Mouse (Mus musculus) heart, adult 2 months (tissue): ENCODE data around the gene Nploc4. TPM values are rescaled to one million over a fixed set of nuclear protein-coding genes. Genes with fewer than 3 reads are reported as not detected.

Experiments used
- DNase-seq, 2 experiments: peaks; one replicate each; pipeline ENCODE4 v3.0.0; 2021
- H3K27ac ChIP-seq: fragments of 200-600 bp; 2 replicates; pipeline ENCODE4 v1.8.1; 2022
- H3K27me3 ChIP-seq: fragments of 200-500 bp; 2 replicates; pipeline ENCODE4 v1.6.1; 2012; ENCODE audit warnings: mild to moderate bottlenecking, low read length, inconsistent platforms, mixed read lengths; ENCODE audit not compliant: control insufficient read depth, insufficient read depth
- H3K36me3 ChIP-seq: fragments of 200-500 bp; 2 replicates; pipeline ENCODE4 v1.6.1; 2012; ENCODE audit warnings: low read length, inconsistent platforms; ENCODE audit not compliant: control insufficient read depth, insufficient read depth
- H3K4me1 ChIP-seq: fragments of 200-500 bp; 2 replicates; pipeline ENCODE4 v1.6.1; 2011; ENCODE audit warnings: low read length; ENCODE audit not compliant: control insufficient read depth, insufficient read depth
- H3K4me3 ChIP-seq: fragments of 200-600 bp; 2 replicates; pipeline ENCODE4 v1.8.1; 2022
- H3K79me2 ChIP-seq: fragments of 200-500 bp; replicated peaks from 2 replicates; pipeline ENCODE4 v1.6.1; 2012; ENCODE audit warnings: mild to moderate bottlenecking, inconsistent platforms, low read length, moderate library complexity, mixed read lengths; ENCODE audit not compliant: control insufficient read depth, insufficient read depth
- H3K9ac ChIP-seq: fragments of 200-500 bp; 2 replicates; pipeline ENCODE4 v1.6.1; 2012; ENCODE audit warnings: low read depth, mild to moderate bottlenecking, control low read depth, inconsistent platforms, low read length, mixed read lengths
- CTCF ChIP-seq: fragments of 200-600 bp; IDR thresholded peaks from 2 replicates; pipeline ENCODE4 v1.8.1; 2022; ENCODE audit warnings: antibody characterized with exemption, mild to moderate bottlenecking, moderate library complexity
- EP300 ChIP-seq: fragments of 200-500 bp; IDR thresholded peaks from 2 replicates; pipeline ENCODE4 v1.6.1; 2011; ENCODE audit warnings: low read depth, low read length, control low read depth; ENCODE audit not compliant: insufficient read depth
- POLR2A ChIP-seq: fragments of 200-500 bp; IDR thresholded peaks from 2 replicates; pipeline ENCODE4 v1.6.1; 2011; ENCODE audit warnings: mild to moderate bottlenecking, low read depth, low read length, control low read depth; ENCODE audit not compliant: insufficient read depth
- WGBS: fragments of 180-500 bp; shearing (Covaris S2); methylation state at CpG from one replicate; pipeline ENCODE4 v1.1.7; 2018; 5-methylcytosine and 5-hydroxymethylcytosine counted together
- intact Hi-C: fragments of 180-260 bp; cut with DNase I; formaldehyde crosslinking; loops from one replicate; pipeline ENCODE4 v1.15.1; 2025
- polyA plus RNA-seq: library from polyadenylated mRNA; depleted of rRNA; stranded (reverse); fragments of >200 nt; gene quantifications from 2 replicates; pipeline ENCODE4 v1.2.3, GENCODE M21; 2012
- total RNA-seq, 2 experiments: library from RNA; stranded (reverse); gene quantifications; 2 replicates each; pipeline ENCODE4 v1.2.3; 2021

Nploc4 gene
- total and polyA plus RNA-seq, 3 experiments, result 36.6 to 58.4 (median 54.8) TPM

DNA sequence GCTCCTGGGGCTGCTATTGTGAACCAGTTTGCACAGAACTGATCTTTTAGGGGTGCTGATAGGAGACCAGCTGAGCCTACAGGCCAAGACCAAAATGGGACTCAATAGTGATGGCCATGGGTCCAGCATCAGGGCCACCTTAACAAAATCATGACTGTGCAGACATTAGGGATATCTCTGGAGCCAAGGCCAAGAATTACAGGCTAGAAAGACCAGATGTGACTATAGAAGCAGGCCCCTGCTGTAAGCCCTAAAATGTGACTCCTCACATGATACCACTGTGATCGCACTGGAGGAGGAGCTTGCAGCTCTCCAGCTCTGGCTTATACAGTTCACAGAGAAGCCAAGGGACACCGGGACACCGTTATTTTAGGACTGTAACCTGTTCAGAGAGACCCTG lies 4.8 kb upstream of the Nploc4 start, which contains the start of gene Tspan10:
Tspan10 (plus strand) TSS at position 301 of the 400 bp plus-strand sequence.
- H3K4me1 ChIP-seq, result peaks cover 1% of the 10 kb centered on the region; the same call in 1 of the 2 replicates
- WGBS, result 86% methylated on average over 3 of the region's 3 CpGs
- H3K27ac ChIP-seq, result no peak within 1 kb of the TSS
- H3K9ac ChIP-seq, result no peak within 1 kb of the TSS
- no peaks in the 10 kb centered on the region for H3K27me3 ChIP-seq
- TF ChIP-seq EP300 (no peak), CTCF (no peak), POLR2A (no peak)
- no peak for DNase-seq
- intact Hi-C loops, result no loop called here
- no peaks in the 10 kb centered on the region for H3K36me3 ChIP-seq
- H3K4me3 ChIP-seq, result no peak within 1 kb of the TSS
- no peaks in the 10 kb centered on the region for H3K79me2 ChIP-seq

DNA sequence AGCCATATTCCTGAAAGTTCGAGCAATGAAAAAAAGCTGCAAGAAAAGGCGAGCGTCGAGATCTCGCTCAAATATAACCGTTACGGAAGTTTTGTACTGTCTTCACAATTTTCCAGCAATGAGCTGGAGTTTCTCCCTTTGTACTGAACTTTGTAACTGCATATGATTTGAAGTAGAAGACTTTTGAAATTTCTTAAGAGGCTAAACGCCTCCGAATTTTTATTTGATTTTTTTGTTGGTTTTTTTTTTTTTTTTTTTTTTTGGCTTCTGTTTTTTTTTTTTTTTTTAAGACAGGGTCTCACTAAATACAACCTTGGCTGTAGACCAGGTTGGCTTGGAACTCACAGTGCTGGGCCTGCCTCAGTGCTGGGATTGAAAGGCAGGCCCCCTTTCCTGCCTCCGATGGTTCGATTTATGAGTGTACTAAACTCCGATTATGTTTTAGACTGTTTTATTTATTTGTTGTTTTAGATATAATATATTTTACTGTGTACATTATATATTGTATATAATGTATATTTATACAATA lies 413 bp upstream of the Nploc4 start:
- TF ChIP-seq EP300 (0 out of 2 replicates have a peak, but pooled peaks have one; percentile 2), CTCF (no peak)
- peaks cover 7% of the 10 kb centered on the region for H3K36me3 ChIP-seq
- H3K79me2 ChIP-seq, result peaks cover 9% of the 10 kb centered on the region
- H3K4me3 ChIP-seq, result peak overlapping the region; percentile 80
- H3K9ac ChIP-seq, result peak overlapping the region; percentile 74
- peak overlapping the region; percentile 89 for H3K27ac ChIP-seq
- no peaks in the 10 kb centered on the region for H3K27me3 ChIP-seq
- intact Hi-C loops, result loop anchor here (2.0 kb wide), 1 partner anchor 19 kb away; no protein-coding TSS in a partner anchor
- 24% methylated on average over 12 of the region's 12 CpGs for WGBS
- DNase-seq, result no peak
- peaks cover 5% of the 10 kb centered on the region for H3K4me1 ChIP-seq

DNA sequence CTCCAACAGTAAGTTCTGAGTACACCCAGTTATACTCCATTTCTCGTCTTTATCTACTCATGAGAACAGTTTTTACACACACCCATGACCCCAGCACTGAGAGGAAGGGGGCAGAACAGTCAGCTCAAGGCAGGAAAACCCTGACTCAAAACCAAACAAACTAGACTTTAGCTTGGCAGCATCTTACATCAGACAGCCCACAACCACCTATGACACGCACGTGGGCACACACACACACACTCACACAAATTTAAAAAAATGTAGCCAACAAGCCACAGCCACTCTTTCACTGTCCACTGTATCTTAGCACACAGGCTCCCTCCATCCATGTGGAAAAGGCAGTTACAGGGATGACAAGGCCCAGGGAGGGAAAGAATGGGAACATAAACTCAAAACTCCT lies 10.8 kb downstream of the Nploc4 start:
- Histone ChIP-seq H3K36me3 (peaks cover 9% of the 10 kb centered on the region), H3K4me1 (peaks cover 2% of the 10 kb centered on the region), H3K79me2 (peaks cover 4% of the 10 kb centered on the region), H3K27ac (no peak overlapping the region), H3K9ac (no peak overlapping the region), H3K27me3 (no peaks in the 10 kb centered on the region), H3K4me3 (no peak overlapping the region)
- TF ChIP-seq CTCF (no peak), POLR2A (no peak), EP300 (no peak)
- WGBS, result 75% methylated on average over 3 of the region's 3 CpGs
- intact Hi-C loops, result loop anchor here (10.0 kb wide), 1 partner anchor 312 kb away; no protein-coding TSS in a partner anchor
- no peak for DNase-seq

DNA sequence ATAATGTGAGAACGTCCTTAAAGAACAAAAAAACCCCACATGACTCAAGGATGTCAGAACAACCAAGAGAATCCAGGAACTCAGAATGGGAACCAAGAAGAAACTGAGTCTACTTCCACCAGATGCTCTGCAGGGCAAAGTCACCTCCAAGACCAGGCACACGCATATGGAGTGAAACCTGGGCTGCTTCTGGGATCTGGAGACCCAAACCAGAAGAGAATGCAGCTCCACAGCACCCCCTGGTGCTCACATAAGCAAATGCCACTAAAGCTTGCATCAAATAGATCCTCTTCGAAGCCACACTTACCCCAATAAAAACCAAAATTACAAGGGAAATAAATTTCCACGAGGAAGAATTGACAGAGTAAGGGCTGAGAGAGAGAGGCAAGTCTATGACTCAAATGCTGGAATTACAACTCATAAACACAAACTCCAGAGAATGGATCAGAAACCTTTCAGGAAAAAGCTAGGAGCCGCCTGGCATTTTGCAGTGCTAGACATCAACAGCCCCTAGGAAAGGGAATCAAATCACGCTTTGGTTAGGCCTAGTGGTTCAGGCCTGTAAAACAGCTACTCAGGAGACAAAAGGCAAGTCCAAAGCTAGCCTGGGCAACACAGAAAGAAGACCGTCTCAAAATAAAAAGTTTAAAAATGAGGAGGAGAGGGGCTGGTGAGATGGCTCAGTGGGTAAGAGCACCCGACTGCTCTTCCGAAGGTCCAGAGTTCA lies 13.8 kb downstream of the Nploc4 start:
- peaks cover 9% of the 10 kb centered on the region for H3K36me3 ChIP-seq
- H3K79me2 ChIP-seq, result peaks cover 4% of the 10 kb centered on the region
- H3K27me3 ChIP-seq, result no peaks in the 10 kb centered on the region
- H3K27ac ChIP-seq, result no peak overlapping the region; the same call in 1 of the 2 replicates
- peaks cover 2% of the 10 kb centered on the region for H3K4me1 ChIP-seq
- DNase-seq, result peak; percentile 49 to 64
- WGBS, result 71% methylated on average over 9 of the region's 9 CpGs
- intact Hi-C loops, result loop anchor here (1.0 to 10.0 kb wide), 2 partner anchors 70 to 309 kb away; no protein-coding TSS in a partner anchor
- no peak overlapping the region for H3K4me3 ChIP-seq
- no peak for TF ChIP-seq POLR2A
- peak; percentile 93 for TF ChIP-seq CTCF
- 0 out of 2 replicates have a peak, but pooled peaks have one; percentile 55 for TF ChIP-seq EP300
- no peak overlapping the region for H3K9ac ChIP-seq

DNA sequence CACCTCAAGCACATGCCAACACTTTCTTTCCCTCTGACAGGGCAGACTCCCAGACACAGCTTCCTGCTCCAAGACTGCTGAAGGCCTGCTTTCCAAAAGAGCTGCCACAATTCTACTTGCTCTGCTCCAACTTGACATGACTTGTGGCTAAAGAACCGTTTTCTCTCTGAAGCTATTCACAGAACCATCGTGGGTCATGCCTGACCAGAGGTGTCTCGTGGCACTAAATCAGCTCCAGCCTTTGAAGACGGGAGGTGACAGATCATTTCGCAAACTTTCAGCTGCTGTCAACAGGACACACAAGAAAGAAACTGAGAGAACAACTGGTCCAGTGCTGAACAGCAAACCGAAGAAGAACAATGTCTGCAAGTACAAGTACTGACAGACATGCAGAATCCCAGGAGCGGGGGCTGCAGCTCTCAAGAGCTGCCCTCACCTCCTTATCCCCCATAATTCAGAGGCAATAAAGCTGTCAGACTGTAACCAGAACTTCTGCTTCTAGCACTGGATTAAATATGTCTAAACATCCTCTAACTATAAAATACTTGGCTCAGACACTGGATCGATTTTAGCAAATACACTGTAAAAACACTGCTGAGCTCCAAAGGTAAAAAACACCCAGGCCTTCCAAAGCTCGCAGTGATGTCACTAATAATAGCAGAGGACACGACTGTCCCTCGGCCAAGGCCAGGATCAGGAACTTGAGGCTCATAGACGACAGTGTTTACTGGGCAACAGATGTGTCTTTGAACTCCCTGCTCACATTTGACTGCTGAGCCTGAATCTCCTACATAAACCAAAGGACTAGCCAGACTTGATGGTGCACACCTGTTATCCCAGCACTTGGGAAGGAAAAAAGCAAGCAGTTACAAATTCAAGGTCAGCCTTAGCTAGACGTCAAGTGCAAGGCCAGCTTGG lies 14.6 kb downstream of the Nploc4 start:
- no peaks in the 10 kb centered on the region for H3K27me3 ChIP-seq
- peaks cover 11% of the 10 kb centered on the region for H3K36me3 ChIP-seq
- peak in 1 of 2 experiments; percentile 10 for DNase-seq
- no peak overlapping the region; the same call in 1 of the 2 replicates for H3K27ac ChIP-seq
- peaks cover 2% of the 10 kb centered on the region for H3K4me1 ChIP-seq
- 67% methylated on average over 13 of the region's 13 CpGs for WGBS
- H3K4me3 ChIP-seq, result no peak overlapping the region
- peaks cover 3% of the 10 kb centered on the region for H3K79me2 ChIP-seq
- TF ChIP-seq POLR2A, result no peak
- intact Hi-C loops, result loop anchor here (1.0 to 10.0 kb wide), 2 partner anchors 70 to 308 kb away; no protein-coding TSS in a partner anchor
- H3K9ac ChIP-seq, result no peak overlapping the region
